In the genomic region with DNA sequence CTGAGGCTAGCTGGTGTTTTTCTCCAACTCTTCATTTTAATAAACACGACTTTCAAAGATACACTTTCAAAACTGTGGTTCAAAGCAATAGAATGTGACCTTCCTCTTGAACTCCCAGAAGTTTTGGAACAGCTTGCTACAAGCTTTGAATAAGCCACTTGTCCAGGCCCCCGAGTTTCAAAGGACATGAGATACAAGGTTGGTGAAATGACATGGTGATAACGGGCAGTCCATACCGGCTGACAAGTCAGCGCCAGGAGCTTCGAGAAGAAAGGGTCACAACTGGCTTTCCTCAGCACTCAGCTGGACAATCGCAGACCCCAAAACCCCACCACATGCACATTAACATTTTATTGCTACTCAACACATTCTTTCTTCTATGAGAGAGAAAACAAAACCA, we compare ENCODE assay signal across 14 mouse cellular contexts.
"Had no signal": no experiment of that assay in that cellular context is flagged by ENCODE, and none has a peak within 500 bp of the region (broad histone marks: within the 10 kb centered on the region; RNA-seq: fewer than 3 reads in every experiment).

No protein-coding gene starts in this region.

- H3K27ac ChIP-seq: kidney, postnatal 0 days; limb, embryonic 15.5 days; liver, embryonic 12.5 days; midbrain, embryonic 13.5 days; neural tube, embryonic 15.5 days; stomach, postnatal 0 days had no signal

- DNase-seq: kidney, postnatal 36 days; layer of hippocampus, adult 9-11 months; layer of hippocampus, postnatal 36 days; lung, embryonic 14.5 days; lung, postnatal 14 days; right cerebral cortex, adult 18-20 months; thymus, postnatal 4 days had no signal

- H3K36me3 ChIP-seq: limb, embryonic 15.5 days; liver, embryonic 12.5 days; midbrain, embryonic 13.5 days; neural tube, embryonic 15.5 days had no signal

- H3K4me1 ChIP-seq: liver, embryonic 12.5 days had no signal

- H3K9me3 ChIP-seq: limb, embryonic 15.5 days; liver, embryonic 12.5 days; midbrain, embryonic 13.5 days; neural tube, embryonic 15.5 days had no signal

- H3K4me2 ChIP-seq: limb, embryonic 15.5 days; liver, embryonic 12.5 days; lung, embryonic 14.5 days; midbrain, embryonic 13.5 days; neural tube, embryonic 15.5 days had no signal

- H3K27me3 ChIP-seq: limb, embryonic 15.5 days; liver, embryonic 12.5 days; midbrain, embryonic 13.5 days; neural tube, embryonic 15.5 days had no signal

- ATAC-seq: liver, embryonic 12.5 days; midbrain, embryonic 13.5 days had no signal

- H3K4me3 ChIP-seq: limb, embryonic 15.5 days; liver, embryonic 12.5 days; midbrain, embryonic 13.5 days; myocyte; neural tube, embryonic 15.5 days had no signal

- H3K9ac ChIP-seq: limb, embryonic 15.5 days; liver, embryonic 12.5 days; lung, embryonic 14.5 days; midbrain, embryonic 13.5 days; neural tube, embryonic 15.5 days had no signal
